11 mouse cellular contexts compared by ENCODE assay signal in genomic region chr1:36861775-36862174, GRCm38 (mm10).
A peak's percentile ranks its signal among the peaks of the same experiment; 100 is the strongest.
DNase-seq lines count a peak whose midpoint lies in the region; ATAC-seq and TF ChIP-seq lines count a peak whose summit lies in the region.
"Had no signal": no experiment of that assay in that cellular context is flagged by ENCODE, and none has a peak within 500 bp of the region (broad histone marks: within the 10 kb centered on the region; RNA-seq: fewer than 3 reads in every experiment).

No protein-coding gene starts in this region.

- peak overlapping the region; percentile 78 for H3K27ac ChIP-seq in intestine, embryonic 14.5 days (ENCODE audit: low read depth)
- no peak overlapping the region for H3K27ac ChIP-seq in intestine, postnatal 0 days (ENCODE audit: low read depth, low read length)
- 0 out of 2 replicates have a peak overlapping the region, but pooled peaks have one; percentile 7 for H3K27ac ChIP-seq in embryonic facial prominence, embryonic 12.5 days
- peak overlapping the region; percentile 73 for H3K27ac ChIP-seq in heart, embryonic 11.5 days (ENCODE audit: low read depth, low read length)
- H3K27ac ChIP-seq in limb, embryonic 15.5 days, result peak overlapping the region; percentile 70
- H3K27ac ChIP-seq: midbrain, embryonic 12.5 days had no signal

- WGBS in intestine, embryonic 14.5 days, result 72% methylated on average over 2 of the region's 2 CpGs
- 65% methylated on average over 2 of the region's 2 CpGs for WGBS in intestine, postnatal 0 days
- WGBS in embryonic facial prominence, embryonic 12.5 days, result 85% methylated on average over 2 of the region's 2 CpGs
- 59% methylated on average over 2 of the region's 2 CpGs for WGBS in heart, embryonic 11.5 days (ENCODE audit: insufficient replicate concordance)
- 69% methylated on average over 2 of the region's 2 CpGs for WGBS in limb, embryonic 15.5 days

- no peaks in the 10 kb centered on the region for H3K9me3 ChIP-seq in intestine, embryonic 14.5 days (ENCODE audit: control insufficient read depth, low read length)
- H3K9me3 ChIP-seq in intestine, postnatal 0 days (ENCODE audit: control insufficient read depth), result no peaks in the 10 kb centered on the region
- H3K9me3 ChIP-seq in embryonic facial prominence, embryonic 12.5 days, result no peaks in the 10 kb centered on the region
- H3K9me3 ChIP-seq in heart, embryonic 11.5 days (replicated peaks; ENCODE audit: control insufficient read depth, low read length), result no peaks in the 10 kb centered on the region
- H3K9me3 ChIP-seq in limb, embryonic 15.5 days, result no peaks in the 10 kb centered on the region
- H3K9me3 ChIP-seq: midbrain, embryonic 12.5 days had no signal

- no peak for ATAC-seq in intestine, embryonic 14.5 days (replicated peaks; ENCODE audit: low FRiP score, low TSS enrichment, low read depth)
- no peak for ATAC-seq in intestine, postnatal 0 days
- no peak for ATAC-seq in embryonic facial prominence, embryonic 12.5 days (ENCODE audit: insufficient number of reproducible peaks, insufficient read depth, low FRiP score, low TSS enrichment)
- ATAC-seq in heart, embryonic 11.5 days (replicated peaks; ENCODE audit: insufficient number of reproducible peaks, low FRiP score, low TSS enrichment), result 0 out of 2 replicates have a peak, but pooled peaks have one; percentile 35
- no peak for ATAC-seq in limb, embryonic 15.5 days (ENCODE audit: insufficient number of reproducible peaks, low FRiP score, low TSS enrichment, low read depth)
- ATAC-seq: activated CD4-positive, CD25-positive, alpha-beta regulatory T cell, adult 4 months had no signal

- no peak overlapping the region for H3K9ac ChIP-seq in intestine, embryonic 14.5 days (ENCODE audit: low read length)
- no peak overlapping the region for H3K9ac ChIP-seq in intestine, postnatal 0 days (ENCODE audit: low read depth, low read length)
- H3K9ac ChIP-seq in embryonic facial prominence, embryonic 12.5 days, result no peak overlapping the region
- no peak overlapping the region for H3K9ac ChIP-seq in heart, embryonic 11.5 days (ENCODE audit: low read depth, low read length)
- H3K9ac ChIP-seq in limb, embryonic 15.5 days, result no peak overlapping the region
- H3K9ac ChIP-seq: midbrain, embryonic 12.5 days had no signal

- H3K27me3 ChIP-seq in intestine, embryonic 14.5 days (replicated peaks; ENCODE audit: control insufficient read depth, insufficient read depth, low read length), result no peaks in the 10 kb centered on the region
- H3K27me3 ChIP-seq in intestine, postnatal 0 days (replicated peaks; ENCODE audit: control insufficient read depth, insufficient read depth, low read length), result no peaks in the 10 kb centered on the region
- H3K27me3 ChIP-seq in embryonic facial prominence, embryonic 12.5 days, result no peaks in the 10 kb centered on the region
- no peaks in the 10 kb centered on the region for H3K27me3 ChIP-seq in heart, embryonic 11.5 days (ENCODE audit: control insufficient read depth, insufficient read depth, low read length)
- H3K27me3 ChIP-seq in limb, embryonic 15.5 days, result no peaks in the 10 kb centered on the region
- H3K27me3 ChIP-seq: midbrain, embryonic 12.5 days had no signal

- no peak overlapping the region for H3K4me2 ChIP-seq in intestine, embryonic 14.5 days (ENCODE audit: low read length)
- H3K4me2 ChIP-seq in intestine, postnatal 0 days (replicated peaks; ENCODE audit: low read depth), result no peak overlapping the region
- H3K4me2 ChIP-seq in embryonic facial prominence, embryonic 12.5 days (replicated peaks), result no peak overlapping the region
- no peak overlapping the region for H3K4me2 ChIP-seq in heart, embryonic 11.5 days
- H3K4me2 ChIP-seq in limb, embryonic 15.5 days, result no peak overlapping the region
- H3K4me2 ChIP-seq: midbrain, embryonic 12.5 days had no signal

- no peak for TF ChIP-seq CTCF in intestine, postnatal 0 days (IDR thresholded peaks at IDR 0.05; ENCODE audit: low read depth)

- no peak for DNase-seq in intestine, embryonic 14.5 days (ENCODE audit: low spot score)
- DNase-seq in urinary bladder, adult 18-20 months (ENCODE audit: low spot score in 2 of 2), result no peak
- DNase-seq in gastrocnemius, adult 18-20 months (ENCODE audit: low spot score), result no peak
- no peak for DNase-seq in adrenal gland, postnatal 4 days (ENCODE audit: low spot score in 2 of 2)
- DNase-seq: cerebellum, adult 9-10 months had no signal

- no peak overlapping the region for H3K4me3 ChIP-seq in intestine, embryonic 14.5 days (ENCODE audit: low read depth, low read length)
- H3K4me3 ChIP-seq in intestine, postnatal 0 days (ENCODE audit: low read depth, low read length), result no peak overlapping the region
- H3K4me3 ChIP-seq in embryonic facial prominence, embryonic 12.5 days, result no peak overlapping the region
- H3K4me3 ChIP-seq in heart, embryonic 11.5 days (ENCODE audit: low read depth, low read length), result no peak overlapping the region
- H3K4me3 ChIP-seq in limb, embryonic 15.5 days, result no peak overlapping the region
- H3K4me3 ChIP-seq: midbrain, embryonic 12.5 days had no signal

- H3K4me1 ChIP-seq in intestine, embryonic 14.5 days (replicated peaks; ENCODE audit: control insufficient read depth, insufficient read depth, low read length), result peaks cover 13% of the 10 kb centered on the region; the same call in 1 of the 2 replicates
- H3K4me1 ChIP-seq in intestine, postnatal 0 days (replicated peaks; ENCODE audit: control insufficient read depth, insufficient read depth, low read length), result no peaks in the 10 kb centered on the region; the same call in 1 of the 2 replicates
- peaks cover 22% of the 10 kb centered on the region; the same call in 1 of the 2 replicates for H3K4me1 ChIP-seq in embryonic facial prominence, embryonic 12.5 days
- H3K4me1 ChIP-seq in heart, embryonic 11.5 days (ENCODE audit: control insufficient read depth, insufficient read depth, low read length), result peaks cover 31% of the 10 kb centered on the region
- peaks cover 20% of the 10 kb centered on the region for H3K4me1 ChIP-seq in limb, embryonic 15.5 days

- peaks cover 12% of the 10 kb centered on the region for H3K36me3 ChIP-seq in intestine, embryonic 14.5 days (ENCODE audit: control insufficient read depth, insufficient read depth, low read length)
- no peaks in the 10 kb centered on the region; the same call in 1 of the 2 replicates for H3K36me3 ChIP-seq in intestine, postnatal 0 days (ENCODE audit: control insufficient read depth, insufficient read depth)
- H3K36me3 ChIP-seq in embryonic facial prominence, embryonic 12.5 days, result no peaks in the 10 kb centered on the region
- H3K36me3 ChIP-seq in heart, embryonic 11.5 days (ENCODE audit: control insufficient read depth, insufficient read depth, low read length), result no peaks in the 10 kb centered on the region
- H3K36me3 ChIP-seq in limb, embryonic 15.5 days, result no peaks in the 10 kb centered on the region
- H3K36me3 ChIP-seq: midbrain, embryonic 12.5 days had no signal
